Comparison of ENCODE assay signal across 29 mouse cellular contexts in the genomic region with DNA sequence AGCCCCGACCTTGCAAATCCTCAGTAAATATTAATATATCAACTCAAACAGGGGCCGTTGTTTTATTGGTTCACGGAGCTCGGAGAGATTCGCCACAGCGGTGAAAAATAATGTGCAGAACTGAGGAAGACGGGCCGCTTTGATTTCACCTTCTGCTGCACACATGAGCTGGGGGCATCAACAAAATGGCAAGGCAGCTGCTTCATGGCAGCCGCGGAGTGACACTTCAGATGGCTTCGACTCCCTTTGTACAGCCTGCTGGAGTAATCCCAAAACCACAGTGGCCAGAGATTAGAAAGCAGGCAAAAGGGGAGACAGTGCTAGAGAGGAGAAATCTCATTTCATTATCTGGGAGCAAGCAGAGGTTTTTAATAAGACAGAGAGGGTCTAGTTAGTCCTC. TPM values are rescaled to one million over a fixed set of nuclear protein-coding genes. Genes with fewer than 3 reads are reported as not detected.
DNase-seq lines count a peak whose midpoint lies in the region; ATAC-seq and TF ChIP-seq lines count a peak whose summit lies in the region.
"Had no signal": no experiment of that assay in that cellular context is flagged by ENCODE, and none has a peak within 500 bp of the region (broad histone marks: within the 10 kb centered on the region; RNA-seq: fewer than 3 reads in every experiment).

No protein-coding gene starts in this region.

- no peaks in the 10 kb centered on the region for H3K36me3 ChIP-seq in hindbrain, embryonic 12.5 days
- H3K36me3 ChIP-seq in hindbrain, embryonic 15.5 days, result no peaks in the 10 kb centered on the region
- no peaks in the 10 kb centered on the region for H3K36me3 ChIP-seq in midbrain, embryonic 15.5 days (replicated peaks)
- H3K36me3 ChIP-seq in kidney, adult 2 months (ENCODE audit: control insufficient read depth, insufficient read depth, low read length), result no peaks in the 10 kb centered on the region
- H3K36me3 ChIP-seq: embryonic facial prominence, embryonic 13.5 days; limb, embryonic 13.5 days; liver, embryonic 13.5 days; stomach, embryonic 15.5 days had no signal

- ATAC-seq in hindbrain, embryonic 12.5 days (ENCODE audit: low FRiP score), result no peak
- ATAC-seq in hindbrain, embryonic 15.5 days (ENCODE audit: low FRiP score, low read depth), result no peak
- peak; percentile 7; the same call in 1 of the 2 replicates for ATAC-seq in midbrain, embryonic 15.5 days (replicated peaks)
- ATAC-seq in megakaryocyte, adult 5-6 weeks (ENCODE audit: poor library complexity, severe bottlenecking), result no peak
- ATAC-seq: activated CD4-positive, CD25-positive, alpha-beta regulatory T cell, adult 4 months; forebrain, postnatal 0 days had no signal

- TF ChIP-seq POLR2A in kidney, adult 2 months (IDR thresholded peaks at IDR 0.05; ENCODE audit: low read depth, low read length), result no peak

- H3K9ac ChIP-seq in hindbrain, embryonic 12.5 days, result 0 out of 2 replicates have a peak overlapping the region, but pooled peaks have one; percentile 33
- H3K9ac ChIP-seq in hindbrain, embryonic 15.5 days, result no peak overlapping the region
- peak overlapping the region; percentile 16; the same call in 1 of the 2 replicates for H3K9ac ChIP-seq in midbrain, embryonic 15.5 days
- H3K9ac ChIP-seq: embryonic facial prominence, embryonic 13.5 days; forebrain, postnatal 0 days; limb, embryonic 13.5 days; liver, embryonic 13.5 days; stomach, embryonic 15.5 days had no signal

- H3K4me3 ChIP-seq in hindbrain, embryonic 12.5 days, result no peak overlapping the region
- no peak overlapping the region for H3K4me3 ChIP-seq in hindbrain, embryonic 15.5 days
- H3K4me3 ChIP-seq in midbrain, embryonic 15.5 days, result no peak overlapping the region
- H3K4me3 ChIP-seq in kidney, adult 2 months (ENCODE audit: insufficient read depth, low read depth, low read length), result no peak overlapping the region
- H3K4me3 ChIP-seq: embryonic facial prominence, embryonic 13.5 days; heart, adult 2 months; layer of hippocampus, adult 2 months; limb, embryonic 13.5 days; liver, embryonic 13.5 days; stomach, embryonic 15.5 days had no signal

- H3K4me2 ChIP-seq in hindbrain, embryonic 12.5 days (replicated peaks), result peak overlapping the region; percentile 2
- H3K4me2 ChIP-seq in hindbrain, embryonic 15.5 days, result peak overlapping the region; percentile 24; the same call in 1 of the 2 replicates
- H3K4me2 ChIP-seq in midbrain, embryonic 15.5 days, result peak overlapping the region; percentile 72
- H3K4me2 ChIP-seq: embryonic facial prominence, embryonic 13.5 days; limb, embryonic 13.5 days; liver, embryonic 13.5 days; stomach, embryonic 15.5 days had no signal

- WGBS in hindbrain, embryonic 12.5 days, result 55% methylated on average over 11 of the region's 11 CpGs
- 23% methylated on average over 11 of the region's 11 CpGs for WGBS in hindbrain, embryonic 15.5 days
- WGBS in midbrain, embryonic 15.5 days, result 16% methylated on average over 11 of the region's 11 CpGs
- 42% methylated on average over 11 of the region's 11 CpGs for WGBS in kidney, adult 2 months

- DNase-seq in left cerebral cortex, postnatal 4 days, result peak; percentile 60
- DNase-seq in left cerebral cortex, postnatal 14 days (ENCODE audit: low spot score in 2 of 2), result no peak
- DNase-seq in heart, postnatal 14 days, result no peak
- no peak for DNase-seq in kidney, adult 2 months
- DNase-seq: adrenal gland, postnatal 10 days; cerebellum, postnatal 25 days; forebrain, postnatal 0 days; gastrocnemius, postnatal 36 days; heart, adult 2 months; heart, postnatal 36 days; kidney, adult 8-10 months; kidney, postnatal 14 days; liver, embryonic 13.5 days; lung, adult 2 months; lung, postnatal 14 days; thymus, postnatal 25 days had no signal

- peaks cover 23% of the 10 kb centered on the region for H3K27me3 ChIP-seq in hindbrain, embryonic 12.5 days
- peaks cover 12% of the 10 kb centered on the region for H3K27me3 ChIP-seq in hindbrain, embryonic 15.5 days
- peaks cover 15% of the 10 kb centered on the region for H3K27me3 ChIP-seq in midbrain, embryonic 15.5 days (replicated peaks)
- no peaks in the 10 kb centered on the region for H3K27me3 ChIP-seq in kidney, adult 2 months (replicated peaks; ENCODE audit: control insufficient read depth, insufficient read depth, low read length)

- H3K4me1 ChIP-seq in hindbrain, embryonic 12.5 days, result peaks cover 60% of the 10 kb centered on the region
- peaks cover 40% of the 10 kb centered on the region for H3K4me1 ChIP-seq in hindbrain, embryonic 15.5 days (replicated peaks)
- peaks cover 58% of the 10 kb centered on the region for H3K4me1 ChIP-seq in midbrain, embryonic 15.5 days
- no peaks in the 10 kb centered on the region for H3K4me1 ChIP-seq in kidney, adult 2 months (ENCODE audit: control insufficient read depth, insufficient read depth, low read length)
- H3K4me1 ChIP-seq: liver, embryonic 13.5 days; stomach, embryonic 15.5 days had no signal

- intact Hi-C loops in left cerebral cortex, postnatal 4 days (cut with DNase I), result loop anchor here (10.0 kb wide), 1 partner anchor 847 kb away; no protein-coding TSS in a partner anchor
- intact Hi-C loops in left cerebral cortex, postnatal 14 days (cut with DNase I), result no loop called here
- intact Hi-C loops in heart, postnatal 14 days (cut with DNase I), result loop anchor here (10.0 kb wide), 1 partner anchor 497 kb away; no protein-coding TSS in a partner anchor

- no peak for TF ChIP-seq CTCF in kidney, adult 2 months (conservative IDR thresholded peaks at IDR 0.05; ENCODE audit: insufficient read depth, insufficient read length, low read depth, low read length)

- H3K9me3 ChIP-seq in hindbrain, embryonic 12.5 days (replicated peaks), result no peaks in the 10 kb centered on the region
- H3K9me3 ChIP-seq in hindbrain, embryonic 15.5 days, result no peaks in the 10 kb centered on the region
- H3K9me3 ChIP-seq in midbrain, embryonic 15.5 days, result no peaks in the 10 kb centered on the region
- H3K9me3 ChIP-seq: embryonic facial prominence, embryonic 13.5 days; limb, embryonic 13.5 days; liver, embryonic 13.5 days; stomach, embryonic 15.5 days had no signal

- peak overlapping the region; percentile 60 for H3K27ac ChIP-seq in hindbrain, embryonic 12.5 days
- peak overlapping the region; percentile 52 for H3K27ac ChIP-seq in hindbrain, embryonic 15.5 days (replicated peaks)
- H3K27ac ChIP-seq in midbrain, embryonic 15.5 days, result peak overlapping the region; percentile 76
- H3K27ac ChIP-seq in kidney, adult 2 months (ENCODE audit: insufficient read depth, low read depth, low read length), result no peak overlapping the region
- H3K27ac ChIP-seq: embryonic facial prominence, embryonic 13.5 days; heart, adult 2 months; layer of hippocampus, adult 2 months; limb, embryonic 13.5 days; liver, embryonic 13.5 days; stomach, embryonic 15.5 days had no signal

RNA-seq across cellular contexts. Expression of gene Irx1, which starts 11.6 kb away (rescaled TPM):
- 1 to 10 TPM in 1 of 2 experiments, under 1 TPM in 1; 0.34 to 1.2 TPM for total RNA-seq in left cerebral cortex, postnatal 4 days (2021)
- 1 to 10 TPM in 1 of 2 experiments, under 1 TPM in 1; 0.68 to 1.2 TPM for total RNA-seq in left cerebral cortex, postnatal 14 days (2021)
- 16.1 and 18.6 TPM in 2 replicates for polyA plus RNA-seq in hindbrain, embryonic 12.5 days (2016; fragmentation: Nextera tagmentation; extraction: Ambion mirVana)
- 8.5 and 8.7 TPM in 2 replicates for polyA plus RNA-seq in hindbrain, embryonic 15.5 days (2015; fragmentation: Nextera tagmentation; extraction: Ambion mirVana)
- 11.5 and 11.9 TPM in 2 replicates for polyA plus RNA-seq in midbrain, embryonic 15.5 days (2015; fragmentation: Nextera tagmentation; extraction: Ambion mirVana)
- total RNA-seq in heart, postnatal 14 days (2021), result 1 to 10 TPM; 4.4 to 5.4 TPM
- polyA plus RNA-seq in kidney, adult 2 months (2012; rRNA removed), result 41.1 and 52.1 TPM in 2 replicates
- not detected in 2 replicates for total RNA-seq in megakaryocyte, adult 5-6 weeks (2015)
- total RNA-seq in megakaryocyte, adult 5-6 weeks (2017), result not detected in 2 replicates
- total RNA-seq: gastrocnemius, adult 18-20 months; gastrocnemius, postnatal 36 days; megakaryocyte progenitor cell, adult 5-6 weeks; neutrophil, adult 5-6 weeks had no signal
- polyA plus RNA-seq: activated CD4-positive, CD25-positive, alpha-beta regulatory T cell, adult 4 months; intestine, embryonic 14.5 days; liver, embryonic 13.5 days had no signal

Comparison
In these comparisons a context has a peak if more than half of its experiments do, and no peak if none do; other contexts are left out.
1. H3K4me2 ChIP-seq: peak in every context shown above with its lines; median percentile 72 in midbrain, embryonic 15.5 days; 24 in hindbrain, embryonic 15.5 days; 2 in hindbrain, embryonic 12.5 days.